Mouse (Mus musculus): ENCODE data around the gene Ubap1.

The Ubap1 gene

GRCm38 (mm10) chr4:41353265-41353664 lies 4.5 kb downstream of the Ubap1 start:
- DNase-seq (ENCODE audit: low read depth, low spot score), result no peak

DNA sequence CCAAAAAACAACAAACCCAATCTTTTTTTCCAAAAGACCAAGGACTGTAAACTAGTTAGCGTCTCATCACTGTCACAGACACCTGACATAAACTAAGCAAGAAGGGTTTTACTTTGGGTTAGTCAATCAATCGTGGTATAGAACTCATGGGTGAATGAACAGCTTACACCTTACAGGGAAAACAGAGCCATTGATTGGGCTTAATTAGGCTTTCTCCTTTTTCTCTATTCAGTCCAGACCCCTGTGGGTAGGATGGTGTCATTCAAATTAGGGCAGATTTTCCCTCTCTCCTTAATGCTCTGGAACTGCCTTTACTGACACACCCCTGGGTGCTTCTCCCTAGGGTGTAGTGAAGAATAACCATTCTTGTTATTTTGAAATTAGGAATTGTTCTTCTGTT lies 8.4 kb downstream of the Ubap1 start:
- DNase-seq (ENCODE audit: low read depth, low spot score), result no peak

DNA sequence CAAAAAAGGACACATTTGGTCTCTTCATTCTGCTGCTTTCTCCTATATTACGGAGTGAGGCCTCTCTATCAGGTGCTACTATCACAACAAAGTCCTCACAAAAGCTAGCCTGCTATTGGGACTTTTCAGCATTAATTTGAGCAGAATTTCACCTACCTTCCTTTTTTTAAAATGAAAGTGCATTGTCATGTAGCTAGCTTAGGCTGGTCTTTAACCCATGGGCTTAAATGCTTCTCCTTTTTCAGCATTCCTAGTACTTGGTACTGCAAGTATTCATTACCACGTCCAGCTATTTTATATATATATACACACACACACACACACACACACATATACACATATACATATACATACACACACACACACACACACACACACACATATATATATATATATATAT lies 9.9 kb downstream of the Ubap1 start:
- DNase-seq (ENCODE audit: low read depth, low spot score), result no peak

DNA sequence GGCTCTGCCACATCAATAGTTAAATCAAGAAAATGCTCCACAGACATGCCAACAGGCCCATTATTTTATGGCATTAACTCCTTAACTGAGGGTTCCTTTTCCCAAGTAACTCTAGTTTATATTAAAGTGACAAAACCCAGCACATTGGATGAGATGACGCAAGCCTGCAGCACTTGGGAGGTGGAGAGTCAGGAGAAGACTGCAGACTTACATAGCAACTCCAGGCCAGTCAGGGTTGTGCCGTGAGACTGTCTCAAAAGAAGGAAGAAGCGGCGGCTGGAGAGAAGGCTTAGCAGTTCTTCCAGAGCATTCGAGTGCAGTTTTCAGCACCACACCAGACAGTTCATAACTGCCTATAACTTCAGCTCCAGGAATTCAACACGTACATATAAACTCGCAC lies 10.6 kb downstream of the Ubap1 start:
- no peak for DNase-seq (ENCODE audit: low read depth, low spot score)

- DNase-seq (ENCODE audit: low read depth, low spot score), result no peak
These were observed 12.3 kb downstream of the Ubap1 start for GRCm38 (mm10) chr4:41361059-41361458.

GRCm38 (mm10) chr4:41368198-41368597 lies 19.4 kb downstream of the Ubap1 start:
- no peak for DNase-seq (ENCODE audit: low read depth, low spot score)

DNA sequence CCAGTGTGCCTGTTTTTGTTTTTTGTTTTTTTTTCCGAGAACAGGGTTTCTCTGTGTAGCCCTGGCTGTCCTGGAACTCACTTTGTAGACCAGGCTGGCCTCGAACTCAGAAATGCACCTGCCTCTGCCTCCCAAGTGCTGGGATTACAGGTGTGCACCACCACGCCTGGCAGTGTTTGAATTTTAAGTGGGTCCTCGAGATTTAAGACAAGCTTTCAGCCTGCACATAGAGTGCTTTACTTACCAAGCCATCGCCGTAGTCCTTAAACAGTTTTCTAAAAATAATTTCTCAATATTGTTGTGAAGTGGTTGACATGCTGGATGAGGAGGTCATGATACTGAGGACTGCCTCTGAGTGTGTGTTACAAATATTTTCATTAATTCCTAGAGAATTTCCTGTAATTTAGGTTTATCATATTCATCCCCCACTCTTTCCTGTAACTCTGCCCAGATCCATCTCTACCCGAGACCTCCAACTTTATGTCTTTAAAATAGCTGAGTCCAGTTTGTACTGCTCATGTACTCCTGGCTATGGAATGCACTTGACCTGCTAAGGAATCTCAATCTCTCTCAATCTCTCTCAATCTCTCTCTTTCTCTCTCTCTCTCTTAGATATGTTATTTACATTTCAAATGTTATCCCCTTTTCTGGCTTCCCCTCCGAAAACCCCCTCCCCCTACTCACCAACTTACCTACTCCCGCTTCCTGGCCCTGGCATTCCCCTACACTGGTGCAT lies 21.1 kb downstream of the Ubap1 start:
- DNase-seq (ENCODE audit: low read depth, low spot score), result no peak

DNA sequence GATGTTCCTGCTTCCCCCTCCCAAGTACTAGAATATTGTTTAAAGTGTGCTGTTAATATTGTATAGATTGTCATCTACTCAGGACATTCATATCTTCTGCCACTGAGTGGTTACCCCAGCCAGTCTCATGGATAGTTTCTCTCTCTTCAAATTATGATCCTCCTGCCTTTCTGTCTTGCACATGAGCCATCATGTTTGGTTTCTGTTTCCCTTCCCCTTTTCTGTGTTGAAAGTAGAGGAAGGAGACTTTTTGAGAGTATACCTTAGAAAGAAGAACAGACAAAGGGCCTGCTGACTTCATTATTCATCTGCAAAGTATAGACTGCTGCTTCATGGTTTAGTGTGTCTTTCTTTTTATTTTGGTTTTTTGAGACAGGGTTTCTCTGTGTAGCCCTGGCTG lies 28.8 kb downstream of the Ubap1 start:
- no peak for DNase-seq (ENCODE audit: low read depth, low spot score)

GRCm38 (mm10) chr4:41381213-41381950 lies 32.6 kb downstream of the Ubap1 start:
- DNase-seq (ENCODE audit: low read depth, low spot score), result no peak

DNA sequence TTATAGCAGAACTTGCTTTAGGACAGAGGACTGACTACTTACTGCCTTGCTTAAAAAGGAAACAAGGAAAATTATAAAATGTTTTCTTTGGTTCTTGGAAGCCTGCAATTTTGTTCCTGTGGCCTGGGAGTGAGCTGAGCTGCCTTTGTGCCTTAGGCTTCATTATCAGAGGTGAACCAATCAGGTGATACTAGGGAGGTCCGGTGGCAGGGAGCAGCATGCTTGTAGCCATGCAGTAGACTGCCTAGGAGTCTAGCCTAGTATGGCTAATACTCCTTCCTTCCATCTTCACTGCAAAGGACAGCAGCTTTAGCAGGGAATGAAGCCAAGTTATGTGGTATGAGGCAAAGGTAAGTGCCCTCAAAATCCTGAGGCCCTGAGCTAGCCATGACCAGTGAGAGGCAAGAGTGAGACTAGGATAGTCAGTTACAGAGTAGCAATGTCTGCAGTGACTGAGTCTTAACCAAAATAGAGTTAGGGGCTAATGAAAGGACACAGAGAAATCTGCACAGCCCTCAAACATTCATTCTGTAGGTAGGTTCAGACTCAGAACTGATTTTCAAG lies 37.7 kb downstream of the Ubap1 start:
- no peak for DNase-seq (ENCODE audit: low read depth, low spot score)

- no peak for DNase-seq (ENCODE audit: low read depth, low spot score)
These were observed 39.1 kb downstream of the Ubap1 start for GRCm38 (mm10) chr4:41387755-41388469.

DNA sequence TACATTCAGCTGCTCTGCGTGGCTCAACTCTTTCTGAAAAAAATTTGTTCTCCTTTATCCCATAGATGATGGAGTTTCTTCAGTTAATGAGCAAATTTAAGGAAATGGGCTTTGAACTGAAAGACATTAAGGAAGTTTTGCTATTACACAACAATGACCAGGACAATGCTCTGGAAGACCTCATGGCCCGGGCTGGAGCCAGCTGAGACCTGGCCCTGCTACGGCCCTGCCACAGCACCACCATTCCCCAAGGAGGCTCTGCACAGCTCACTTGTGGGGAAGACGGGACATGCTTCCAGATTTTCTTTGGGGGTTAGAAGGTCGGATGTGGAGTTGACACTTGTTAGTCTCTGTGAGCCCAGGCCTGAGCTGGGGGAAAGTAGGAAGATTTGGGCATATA lies 39.8 kb downstream of the Ubap1 start:
- DNase-seq (ENCODE audit: low read depth, low spot score), result no peak

DNA sequence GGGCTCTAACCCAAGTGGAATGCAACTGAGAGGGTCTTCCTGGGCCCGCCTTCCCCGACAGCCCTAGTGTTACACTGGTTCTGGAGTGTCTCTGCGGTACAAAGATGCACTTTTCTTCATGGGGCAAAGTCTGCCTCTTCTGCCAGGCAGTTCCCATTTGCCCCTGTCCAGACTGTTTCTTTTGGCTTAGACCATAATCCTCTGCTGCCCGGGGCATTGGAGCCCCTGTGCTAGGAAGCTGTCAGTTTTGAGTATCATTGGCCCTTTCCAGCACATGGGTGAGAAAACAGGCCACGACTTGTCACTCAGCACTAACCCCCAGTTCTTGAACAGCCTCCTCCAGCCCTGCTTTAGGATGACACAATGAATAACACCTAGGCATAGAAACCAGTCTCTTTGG lies 40.4 kb downstream of the Ubap1 start:
- no peak for DNase-seq (ENCODE audit: low read depth, low spot score)

DNA sequence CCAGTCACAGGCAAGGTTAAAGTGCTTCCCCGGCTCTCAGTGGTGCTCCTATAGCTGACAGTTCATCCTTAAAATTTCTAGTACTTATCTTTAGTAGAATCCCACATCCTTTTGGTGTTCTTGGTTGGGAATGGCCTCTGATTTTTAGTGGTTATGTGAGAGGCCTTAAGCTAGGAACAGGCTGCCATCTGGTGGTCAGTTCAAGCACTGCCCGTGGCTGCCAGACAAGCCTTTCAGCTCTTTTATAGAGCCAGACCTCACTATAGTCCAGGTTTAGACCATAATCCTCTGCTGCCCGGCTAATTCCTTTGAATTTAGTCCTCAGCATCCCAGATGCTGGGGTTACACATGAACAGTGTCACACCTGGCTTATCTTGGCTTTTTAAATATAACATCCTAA lies 41.3 kb downstream of the Ubap1 start:
- DNase-seq (ENCODE audit: low read depth, low spot score), result peak; percentile 58

GRCm38 (mm10) chr4:41391015-41391414 lies 42.2 kb downstream of the Ubap1 start:
- DNase-seq (ENCODE audit: low read depth, low spot score), result no peak

DNA sequence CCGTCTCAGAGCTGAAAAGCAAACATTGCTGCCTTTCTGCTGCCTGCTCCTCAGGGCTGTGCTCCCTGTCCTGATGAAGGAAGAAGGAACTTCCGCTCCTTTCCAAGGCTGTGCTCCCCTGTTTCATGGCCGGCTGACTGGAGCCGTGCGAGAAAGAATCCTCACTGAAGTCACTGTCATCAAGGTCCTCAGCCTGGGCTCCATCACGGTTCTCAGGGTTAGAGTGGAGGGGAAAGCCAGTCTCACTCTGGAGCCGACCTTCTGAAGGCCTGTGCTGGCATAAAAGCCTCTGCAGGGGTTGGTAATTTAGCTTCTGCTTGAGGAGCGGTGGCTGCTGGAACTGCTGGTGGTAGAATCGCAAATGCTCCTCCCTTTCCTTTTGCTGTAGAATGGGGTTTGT lies 45.9 kb downstream of the Ubap1 start:
- DNase-seq (ENCODE audit: low read depth, low spot score), result no peak

DNA sequence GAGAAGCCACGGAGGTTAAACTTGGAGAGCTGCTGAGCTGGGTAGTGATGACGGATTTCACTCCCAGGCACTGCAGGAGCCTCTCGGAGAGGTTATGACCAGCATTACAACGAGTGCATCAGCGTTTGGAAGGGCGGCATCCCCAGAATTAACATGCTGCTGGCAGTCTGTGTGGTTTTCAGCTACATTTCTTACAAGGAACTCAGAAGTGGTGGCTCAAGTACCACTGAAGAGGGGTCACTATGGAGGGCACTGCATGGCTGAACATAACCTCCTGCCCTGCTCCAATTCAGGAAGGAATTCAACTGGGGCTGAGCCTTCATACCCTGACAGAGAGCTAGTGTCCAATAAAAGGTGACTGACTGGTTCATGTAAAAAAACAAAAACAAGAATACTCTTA lies 49.6 kb downstream of the Ubap1 start:
- no peak for DNase-seq (ENCODE audit: low read depth, low spot score)

DNA sequence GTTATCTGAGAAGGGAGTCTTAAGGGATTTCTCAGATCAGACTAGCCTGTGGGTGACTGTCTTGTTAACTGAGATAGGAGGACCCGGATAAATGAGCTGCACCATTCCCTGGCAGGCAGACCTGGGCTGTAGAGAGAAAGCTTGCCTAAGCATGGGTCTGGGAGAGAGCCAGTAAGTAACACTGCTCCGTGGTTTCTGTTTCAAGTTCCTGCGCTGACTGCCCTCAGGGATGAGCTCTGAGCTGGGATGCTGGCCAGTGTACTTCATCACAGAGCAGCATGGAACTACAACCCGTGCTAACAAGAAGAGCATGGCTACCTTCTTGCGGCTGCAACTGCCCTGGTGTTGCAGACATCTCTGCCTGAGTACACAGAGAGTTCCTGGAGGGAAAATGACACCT lies 51.1 kb downstream of the Ubap1 start:
- DNase-seq (ENCODE audit: low read depth, low spot score), result no peak

DNA sequence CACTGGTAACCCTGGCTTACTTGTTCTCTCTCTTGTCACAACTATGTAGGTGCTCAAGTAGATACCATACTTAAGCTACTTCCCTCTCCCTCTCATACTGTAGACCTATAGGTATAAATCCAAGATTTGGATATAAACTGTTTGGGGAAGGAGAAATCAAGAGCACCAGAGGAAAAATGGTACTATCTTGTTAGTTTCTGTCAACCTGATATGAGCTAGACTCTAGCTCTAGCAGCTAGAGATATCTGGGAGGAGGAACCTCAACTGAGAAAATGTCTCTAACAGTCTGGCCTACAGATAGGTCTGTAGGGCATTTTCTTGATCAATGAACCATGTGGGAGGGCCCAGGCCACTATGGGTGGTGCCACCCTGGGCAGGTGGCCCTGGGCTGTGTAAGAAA lies 52.4 kb downstream of the Ubap1 start:
- no peak for DNase-seq (ENCODE audit: low read depth, low spot score)

DNA sequence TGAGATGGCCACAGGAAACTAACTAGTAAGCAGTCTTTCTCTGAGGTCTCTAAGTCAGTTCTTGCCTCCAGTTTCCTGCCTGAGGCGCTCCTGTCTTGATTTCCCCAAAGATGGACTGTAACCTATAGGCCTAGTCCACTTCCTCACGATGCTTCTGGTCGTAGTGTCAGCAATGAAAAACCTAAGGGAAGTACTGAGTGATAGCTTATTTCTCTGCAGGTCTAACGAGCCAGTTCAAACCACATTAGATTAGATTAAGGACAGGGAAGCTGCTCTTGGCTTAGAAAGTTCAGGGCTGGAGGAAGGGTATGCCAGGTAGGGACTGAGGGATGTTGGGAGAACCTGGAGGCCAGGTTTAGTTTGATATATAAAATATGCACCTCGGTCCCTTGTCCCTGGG lies 52.8 kb downstream of the Ubap1 start:
- no peak for DNase-seq (ENCODE audit: low read depth, low spot score)

GRCm38 (mm10) chr4:41406597-41406996 lies 57.8 kb downstream of the Ubap1 start:
- DNase-seq (ENCODE audit: low read depth, low spot score), result no peak

DNA sequence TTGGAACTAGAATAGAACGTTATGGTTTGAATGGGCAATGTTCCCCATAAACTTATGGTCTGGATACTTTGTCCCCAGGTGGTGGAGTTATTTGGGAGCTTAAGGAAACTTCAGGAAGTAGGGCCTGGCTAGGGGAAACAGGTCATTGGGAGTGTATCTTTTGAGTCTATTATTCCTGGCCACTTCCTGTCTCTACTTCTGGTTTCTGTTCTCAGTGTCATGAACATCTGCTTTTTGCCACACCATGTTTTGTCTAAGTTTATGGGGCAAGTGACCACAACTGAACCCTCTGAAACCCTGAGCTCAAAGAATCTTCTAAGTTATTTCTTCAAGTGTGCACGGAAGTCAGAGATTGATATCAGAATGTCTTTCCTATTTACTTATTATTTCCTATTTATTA lies 58.6 kb downstream of the Ubap1 start:
- no peak for DNase-seq (ENCODE audit: low read depth, low spot score)

All from telencephalon, adult 2 months (tissue).